Mouse (Mus musculus): Measurements from ENCODE around the gene Gys2. TPM values are rescaled to one million over a fixed set of nuclear protein-coding genes. Genes with fewer than 3 reads are reported as not detected.

Gene Gys2
- total RNA-seq, 2 experiments from 2014 or later = not detected

- ATAC-seq (replicated peaks; ENCODE audit: low FRiP score, poor library complexity, severe bottlenecking) = no peak
These were observed 91.3 kb downstream of the Gys2 start for GRCm38 (mm10) chr6:142381615-142382014.

GRCm38 (mm10) chr6:142379961-142380360 lies 92.9 kb downstream of the Gys2 start:
- no peak for ATAC-seq (replicated peaks; ENCODE audit: low FRiP score, poor library complexity, severe bottlenecking)

GRCm38 (mm10) chr6:142378576-142379330 lies 94.2 kb downstream of the Gys2 start:
- no peak for ATAC-seq (replicated peaks; ENCODE audit: low FRiP score, poor library complexity, severe bottlenecking)

GRCm38 (mm10) chr6:142377081-142377480 lies 95.8 kb downstream of the Gys2 start:
- no peak for ATAC-seq (replicated peaks; ENCODE audit: low FRiP score, poor library complexity, severe bottlenecking)

Other genes with a start within 250 kb of the Gys2 start
- not detected in 2 replicates for gene Iapp, start 174.7 kb downstream of the Gys2 start, total RNA-seq (2015; ENCODE audit: low replicate concordance)
- not detected in 2 replicates for gene Iapp, start 174.7 kb downstream of the Gys2 start, total RNA-seq (2017; ENCODE audit: low replicate concordance)
- 1.1 TPM in 1 of 2 replicates, not detected in the other for gene Slco1a5, start 150.1 kb downstream of the Gys2 start, total RNA-seq (2015; ENCODE audit: low replicate concordance)
- gene Slco1a5, start 150.1 kb downstream of the Gys2 start, total RNA-seq (2017; ENCODE audit: low replicate concordance) = 0.26 TPM in 1 of 2 replicates, not detected in the other
- gene Pyroxd1, start 127.5 kb downstream of the Gys2 start, total RNA-seq (2015; ENCODE audit: low replicate concordance) = 3.6 and 7.1 TPM in 2 replicates
- gene Pyroxd1, start 127.5 kb downstream of the Gys2 start, total RNA-seq (2017; ENCODE audit: low replicate concordance) = 1.5 and 4.8 TPM in 2 replicates
- gene Recql, start 86.0 kb downstream of the Gys2 start, total RNA-seq (2015; ENCODE audit: low replicate concordance) = 23.1 and 52.6 TPM in 2 replicates
- gene Recql, start 86.0 kb downstream of the Gys2 start, total RNA-seq (2017; ENCODE audit: low replicate concordance) = 17.1 and 23.3 TPM in 2 replicates
- gene Golt1b, start 85.9 kb downstream of the Gys2 start, total RNA-seq (2015; ENCODE audit: low replicate concordance) = 13.8 and 19.5 TPM in 2 replicates
- 19.9 and 30.9 TPM in 2 replicates for gene Golt1b, start 85.9 kb downstream of the Gys2 start, total RNA-seq (2017; ENCODE audit: low replicate concordance)
- not detected in 2 replicates for gene Spx, start 59.7 kb downstream of the Gys2 start, total RNA-seq (2015; ENCODE audit: low replicate concordance)
- 1.7 TPM in 1 of 2 replicates, not detected in the other for gene Spx, start 59.7 kb downstream of the Gys2 start, total RNA-seq (2017; ENCODE audit: low replicate concordance)
- 10.1 TPM in 1 of 2 replicates, not detected in the other for gene Ldhb, start 34.8 kb upstream of the Gys2 start, total RNA-seq (2015; ENCODE audit: low replicate concordance)
- gene Ldhb, start 34.8 kb upstream of the Gys2 start, total RNA-seq (2017; ENCODE audit: low replicate concordance) = 3.7 TPM in 1 of 2 replicates, not detected in the other
- not detected in 2 replicates for gene Kcnj8, start 98.5 kb upstream of the Gys2 start, total RNA-seq (2015; ENCODE audit: low replicate concordance)
- gene Kcnj8, start 98.5 kb upstream of the Gys2 start, total RNA-seq (2017; ENCODE audit: low replicate concordance) = not detected in 2 replicates
- gene Abcc9, start 229.2 kb upstream of the Gys2 start, total RNA-seq (2015; ENCODE audit: low replicate concordance) = 0.36 TPM in 1 of 2 replicates, not detected in the other
- gene Abcc9, start 229.2 kb upstream of the Gys2 start, total RNA-seq (2017; ENCODE audit: low replicate concordance) = 0.26 TPM in 1 of 2 replicates, not detected in the other